Mouse (Mus musculus): Measurements from ENCODE around the gene Trpm3. TPM values are rescaled to one million over a fixed set of nuclear protein-coding genes. Genes with fewer than 3 reads are reported as not detected.
A peak's percentile ranks its signal among the peaks of the same experiment; 100 is the strongest.

Gene Trpm3
- polyA plus RNA-seq, 1 experiment from 2014 or later = 15.5 TPM

- Histone ChIP-seq H3K9ac (replicated peaks) (no peak overlapping the region), H3K36me3 (no peaks in the 10 kb centered on the region), H3K9me3 (no peaks in the 10 kb centered on the region), H3K4me1 (replicated peaks) (no peaks in the 10 kb centered on the region), H3K4me3 (replicated peaks) (no peak overlapping the region), H3K4me2 (replicated peaks) (no peak overlapping the region), H3K27ac (no peak overlapping the region), H3K27me3 (no peaks in the 10 kb centered on the region)
- WGBS = 89% methylated on average over 3 of the region's 3 CpGs
- no peak for ATAC-seq
Observed at GRCm38 (mm10) chr19:22789753-22790152, 650.9 kb downstream of the Trpm3 start.

DNA sequence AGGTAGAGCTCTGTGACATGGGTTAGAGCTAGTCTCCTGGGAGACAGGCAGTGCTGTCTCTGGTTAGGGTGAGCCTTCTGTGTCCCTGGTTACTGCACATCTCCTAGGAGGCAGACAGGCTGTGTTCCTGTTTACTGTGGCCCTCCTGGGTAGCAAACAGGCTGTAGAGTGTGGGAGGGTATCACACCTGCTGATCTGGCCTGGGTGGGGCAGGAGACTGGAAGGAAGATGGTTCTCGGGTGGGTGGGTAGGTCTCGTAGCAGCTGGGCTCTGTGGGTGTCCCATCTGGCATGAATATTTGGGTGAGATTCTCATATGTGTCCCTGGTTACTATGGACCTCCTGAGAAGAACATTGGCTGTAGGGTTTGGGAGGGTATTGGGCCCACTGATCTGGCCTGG is 658.1 kb downstream of the Trpm3 start:
- Histone ChIP-seq H3K36me3 (no peaks in the 10 kb centered on the region), H3K27ac (no peak overlapping the region), H3K9me3 (no peaks in the 10 kb centered on the region), H3K9ac (replicated peaks) (no peak overlapping the region), H3K4me3 (replicated peaks) (no peak overlapping the region), H3K4me1 (replicated peaks) (no peaks in the 10 kb centered on the region), H3K4me2 (replicated peaks) (no peak overlapping the region), H3K27me3 (no peaks in the 10 kb centered on the region)
- no peak for ATAC-seq
- 94% methylated on average over 2 of the region's 2 CpGs for WGBS

DNA sequence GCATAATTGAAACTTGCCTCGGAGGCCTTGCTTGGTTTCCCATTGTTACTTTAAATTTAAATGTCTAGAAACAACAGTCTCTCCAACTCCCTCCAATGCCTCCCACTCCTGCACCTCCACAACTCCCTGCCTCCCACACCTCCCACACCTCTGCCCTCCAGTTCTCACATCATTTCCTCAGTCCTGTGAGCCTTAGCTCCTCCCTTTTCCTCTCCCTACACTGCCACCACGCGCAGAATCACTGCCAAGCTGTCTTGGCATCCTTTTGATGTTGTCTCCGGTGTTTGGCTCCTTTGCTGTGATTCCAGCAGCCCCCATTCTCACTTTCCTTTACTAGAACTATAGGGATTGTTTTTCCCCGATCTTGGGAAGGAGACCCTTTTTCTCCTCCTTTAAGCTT is 661.6 kb downstream of the Trpm3 start:
- H3K36me3 ChIP-seq = no peaks in the 10 kb centered on the region
- no peaks in the 10 kb centered on the region for H3K4me1 ChIP-seq (replicated peaks)
- H3K4me2 ChIP-seq (replicated peaks) = no peak overlapping the region
- no peak for ATAC-seq
- no peak overlapping the region for H3K27ac ChIP-seq
- WGBS = 48% methylated on average over 5 of the region's 5 CpGs
- no peak overlapping the region for H3K4me3 ChIP-seq (replicated peaks)
- H3K27me3 ChIP-seq = no peaks in the 10 kb centered on the region
- H3K9me3 ChIP-seq = no peaks in the 10 kb centered on the region
- H3K9ac ChIP-seq (replicated peaks) = no peak overlapping the region

- ATAC-seq = no peak
- no peak overlapping the region for H3K4me3 ChIP-seq (replicated peaks)
Observed at GRCm38 (mm10) chr19:22803396-22803795, 664.5 kb downstream of the Trpm3 start.

GRCm38 (mm10) chr19:22804311-22804710 is 665.5 kb downstream of the Trpm3 start:
- Histone ChIP-seq H3K9ac (replicated peaks) (no peak overlapping the region), H3K27me3 (no peaks in the 10 kb centered on the region), H3K4me3 (replicated peaks) (no peak overlapping the region), H3K4me1 (replicated peaks) (no peaks in the 10 kb centered on the region), H3K9me3 (no peaks in the 10 kb centered on the region), H3K36me3 (no peaks in the 10 kb centered on the region), H3K27ac (no peak overlapping the region), H3K4me2 (replicated peaks) (no peak overlapping the region)
- WGBS = 82% methylated on average over 2 of the region's 2 CpGs
- no peak for ATAC-seq

More at GRCm38 (mm10) chr19:22803396-22803795, 664.5 kb downstream of the Trpm3 start:
- H3K4me2 ChIP-seq (replicated peaks) = no peak overlapping the region
- no peaks in the 10 kb centered on the region for H3K27me3 ChIP-seq
- no peak overlapping the region for H3K27ac ChIP-seq
- no peaks in the 10 kb centered on the region for H3K9me3 ChIP-seq
- H3K4me1 ChIP-seq (replicated peaks) = no peaks in the 10 kb centered on the region
- no peak overlapping the region for H3K9ac ChIP-seq (replicated peaks)
- H3K36me3 ChIP-seq = no peaks in the 10 kb centered on the region

DNA sequence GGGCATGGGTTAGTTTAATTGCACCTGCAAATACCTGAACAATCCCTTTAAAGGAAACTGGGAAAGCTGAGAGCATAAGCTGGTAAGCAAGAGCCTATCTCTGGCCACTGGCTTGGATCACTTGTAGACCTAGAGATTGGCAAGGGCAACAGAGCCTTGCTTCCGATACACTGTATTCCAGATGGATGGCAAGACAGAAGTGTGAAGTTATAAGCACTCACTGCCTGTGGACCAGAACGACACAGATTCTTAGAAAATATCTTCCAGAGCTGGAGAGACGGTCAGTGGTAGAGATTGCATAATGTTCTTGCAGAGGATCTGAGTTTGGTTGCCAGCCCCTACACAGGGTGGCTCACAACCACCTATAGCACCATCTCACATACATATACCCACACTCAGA is 671.4 kb downstream of the Trpm3 start:
- Histone ChIP-seq H3K4me1 (replicated peaks) (no peaks in the 10 kb centered on the region), H3K27ac (no peak overlapping the region), H3K27me3 (no peaks in the 10 kb centered on the region), H3K9me3 (peaks cover 2% of the 10 kb centered on the region; the same call in 1 of the 2 replicates), H3K4me2 (replicated peaks) (no peak overlapping the region), H3K4me3 (replicated peaks) (no peak overlapping the region), H3K36me3 (no peaks in the 10 kb centered on the region), H3K9ac (replicated peaks) (no peak overlapping the region)
- no peak for ATAC-seq
- WGBS = 94% methylated on average over 3 of the region's 3 CpGs

- H3K4me3 ChIP-seq (replicated peaks) = no peak overlapping the region
- WGBS = 61% methylated on average over 8 of the region's 8 CpGs
Observed at GRCm38 (mm10) chr19:22821741-22822140, 682.9 kb downstream of the Trpm3 start.

GRCm38 (mm10) chr19:22823491-22823981 is 684.7 kb downstream of the Trpm3 start:
- H3K27me3 ChIP-seq = peaks cover 24% of the 10 kb centered on the region
- H3K4me1 ChIP-seq (replicated peaks) = peaks cover 22% of the 10 kb centered on the region
- H3K4me2 ChIP-seq (replicated peaks) = peak overlapping the region; percentile 20; the same call in 1 of the 2 replicates
- no peaks in the 10 kb centered on the region for H3K36me3 ChIP-seq
- H3K9me3 ChIP-seq = no peaks in the 10 kb centered on the region
- H3K9ac ChIP-seq (replicated peaks) = no peak overlapping the region
- H3K4me3 ChIP-seq (replicated peaks) = no peak overlapping the region
- peak; percentile 81 for ATAC-seq
- 13% methylated on average over 9 of the region's 9 CpGs for WGBS
- no peak overlapping the region for H3K27ac ChIP-seq

More at GRCm38 (mm10) chr19:22821741-22822140, 682.9 kb downstream of the Trpm3 start:
- H3K9me3 ChIP-seq = no peaks in the 10 kb centered on the region
- no peak overlapping the region for H3K9ac ChIP-seq (replicated peaks)
- H3K36me3 ChIP-seq = no peaks in the 10 kb centered on the region
- peaks cover 22% of the 10 kb centered on the region for H3K4me1 ChIP-seq (replicated peaks)
- ATAC-seq = no peak
- H3K27ac ChIP-seq = no peak overlapping the region
- H3K27me3 ChIP-seq = peaks cover 19% of the 10 kb centered on the region
- no peak overlapping the region for H3K4me2 ChIP-seq (replicated peaks)

GRCm38 (mm10) chr19:22825812-22826211 is 687.0 kb downstream of the Trpm3 start:
- Histone ChIP-seq H3K9me3 (no peaks in the 10 kb centered on the region), H3K4me2 (replicated peaks) (no peak overlapping the region), H3K9ac (replicated peaks) (no peak overlapping the region), H3K36me3 (no peaks in the 10 kb centered on the region), H3K27me3 (peaks cover 15% of the 10 kb centered on the region), H3K4me1 (replicated peaks) (peaks cover 20% of the 10 kb centered on the region), H3K4me3 (replicated peaks) (no peak overlapping the region), H3K27ac (no peak overlapping the region)
- 22% methylated on average over 1 of the region's 1 CpGs for WGBS
- ATAC-seq = 0 out of 2 replicates have a peak, but pooled peaks have one; percentile 34

- Histone ChIP-seq H3K36me3 (no peaks in the 10 kb centered on the region), H3K4me3 (replicated peaks) (no peak overlapping the region), H3K27ac (no peak overlapping the region), H3K9ac (replicated peaks) (no peak overlapping the region), H3K9me3 (no peaks in the 10 kb centered on the region), H3K4me2 (replicated peaks) (no peak overlapping the region), H3K4me1 (replicated peaks) (peaks cover 10% of the 10 kb centered on the region), H3K27me3 (peaks cover 6% of the 10 kb centered on the region; the same call in 1 of the 2 replicates)
- ATAC-seq = no peak
- 91% methylated on average over 2 of the region's 2 CpGs for WGBS
Observed at GRCm38 (mm10) chr19:22828198-22828742, 689.4 kb downstream of the Trpm3 start.

DNA sequence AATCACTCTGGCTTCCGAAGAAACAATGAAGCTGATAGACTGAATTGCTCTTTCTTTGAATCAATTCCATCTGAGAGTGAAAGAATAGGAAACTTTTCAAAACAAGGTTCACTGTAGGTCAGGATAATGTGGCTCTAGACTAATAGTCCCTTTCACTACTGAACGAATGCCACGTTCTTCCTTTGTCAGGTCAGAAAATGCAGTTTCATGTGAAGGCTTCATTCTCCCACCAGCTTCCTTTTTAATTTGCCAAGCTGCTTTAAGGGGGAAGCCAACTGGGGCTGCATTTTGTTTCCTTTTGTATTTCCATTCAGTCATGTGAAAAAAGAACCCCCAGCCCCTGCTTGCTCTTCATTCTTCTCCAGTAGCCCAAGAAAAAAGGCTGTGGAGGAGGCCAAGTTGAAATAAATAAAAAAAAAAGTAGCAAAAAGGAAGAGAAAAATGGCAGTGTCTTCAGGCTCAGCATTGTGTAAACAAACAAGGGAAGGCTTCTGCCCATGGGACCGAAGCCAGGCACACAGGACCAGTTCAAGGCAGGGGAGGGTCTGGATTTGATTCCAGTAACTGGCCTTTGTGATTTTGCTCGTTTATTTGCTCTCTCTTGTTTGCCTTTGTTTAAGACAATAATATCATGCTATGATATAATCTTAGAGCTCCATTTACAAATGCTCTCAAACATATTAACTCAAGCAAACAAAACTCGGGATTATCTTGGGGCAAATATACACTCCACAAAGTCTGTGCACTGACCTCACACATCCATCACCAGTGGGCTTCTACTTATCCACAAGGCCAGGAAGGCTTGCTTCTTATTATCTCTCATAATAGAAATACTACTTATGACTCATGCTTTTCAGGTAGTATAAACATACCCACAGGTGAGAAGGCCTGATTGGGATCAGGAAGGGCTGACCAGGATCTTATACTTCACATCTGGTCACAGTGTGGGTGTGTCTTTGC is 702.5 kb downstream of the Trpm3 start:
- H3K9me3 ChIP-seq = no peaks in the 10 kb centered on the region
- H3K4me1 ChIP-seq (replicated peaks) = peaks cover 5% of the 10 kb centered on the region; the same call in 1 of the 2 replicates
- ATAC-seq = peak; percentile 45; the same call in 1 of the 2 replicates
- peaks cover 22% of the 10 kb centered on the region for H3K27me3 ChIP-seq
- WGBS = 15% methylated on average over 6 of the region's 6 CpGs
- H3K9ac ChIP-seq (replicated peaks) = no peak overlapping the region
- no peak overlapping the region for H3K4me3 ChIP-seq (replicated peaks)
- H3K4me2 ChIP-seq (replicated peaks) = no peak overlapping the region
- H3K36me3 ChIP-seq = no peaks in the 10 kb centered on the region
- no peak overlapping the region for H3K27ac ChIP-seq

- Histone ChIP-seq H3K4me1 (replicated peaks) (peaks cover 5% of the 10 kb centered on the region; the same call in 1 of the 2 replicates), H3K4me2 (replicated peaks) (no peak overlapping the region)
- ATAC-seq = no peak
Observed at GRCm38 (mm10) chr19:22842697-22843096, 703.9 kb downstream of the Trpm3 start.

More at GRCm38 (mm10) chr19:22842697-22843096, 703.9 kb downstream of the Trpm3 start:
- Histone ChIP-seq H3K27me3 (peaks cover 24% of the 10 kb centered on the region), H3K36me3 (no peaks in the 10 kb centered on the region), H3K4me3 (replicated peaks) (no peak overlapping the region), H3K27ac (no peak overlapping the region), H3K9ac (replicated peaks) (no peak overlapping the region), H3K9me3 (no peaks in the 10 kb centered on the region)
- 82% methylated on average over 2 of the region's 2 CpGs for WGBS

Measured in midbrain, embryonic 13.5 days (tissue).